20 mouse cellular contexts compared by ENCODE assay signal in the genomic region with DNA sequence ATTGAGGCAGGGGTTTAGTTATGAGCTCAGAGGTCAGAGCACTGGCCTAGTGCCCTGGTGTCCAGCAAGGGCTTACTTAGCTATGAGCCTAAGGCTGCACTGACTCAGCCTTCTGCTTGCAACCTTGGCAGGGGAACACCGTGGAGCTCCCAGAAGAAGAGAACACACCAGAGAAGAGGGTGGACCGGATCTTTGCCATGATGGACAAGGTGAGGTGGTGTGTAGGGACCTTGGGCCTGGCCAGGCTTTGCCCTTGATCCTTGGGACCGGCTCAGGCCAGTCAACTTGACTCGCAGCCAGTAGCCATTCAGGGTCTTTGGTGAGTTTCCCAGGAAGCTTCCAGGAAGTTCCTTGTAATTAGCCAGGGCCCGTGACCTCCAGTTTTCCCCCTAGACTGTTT. TPM values are rescaled to one million over a fixed set of nuclear protein-coding genes. Genes with fewer than 3 reads are reported as not detected.
A peak's percentile ranks its signal among the peaks of the same experiment; 100 is the strongest.
DNase-seq lines count a peak whose midpoint lies in the region; TF ChIP-seq lines count a peak whose summit lies in the region.
"Had no signal": no experiment of that assay in that cellular context is flagged by ENCODE, and none has a peak within 500 bp of the region (broad histone marks: within the 10 kb centered on the region; RNA-seq: fewer than 3 reads in every experiment).

No protein-coding gene starts in this region.

- no peak; the same call in 1 of the 2 replicates for TF ChIP-seq CTCF in layer of hippocampus, adult 2 months (conservative IDR thresholded peaks at IDR 0.05)

- no peak overlapping the region for H3K4me3 ChIP-seq in layer of hippocampus, adult 2 months
- H3K4me3 ChIP-seq: embryonic facial prominence, embryonic 13.5 days; embryonic facial prominence, embryonic 15.5 days; erythroblast, embryonic 14.5 days; forebrain, embryonic 13.5 days; forebrain, embryonic 15.5 days had no signal

- peak; percentile 65 to 72 for DNase-seq in adrenal gland, adult (ENCODE audit: inconsistent age in 2 of 2, low spot score in 1 of 2)
- DNase-seq in adrenal gland, postnatal 14 days: no peak
- DNase-seq in adrenal gland, adult 8-10 months: peak; percentile 24
- DNase-seq in adrenal gland, postnatal 4 days (ENCODE audit: low spot score in 2 of 2): no peak
- no peak for DNase-seq in layer of hippocampus, adult 2 months (ENCODE audit: low spot score in 2 of 2)
- no peak for DNase-seq in layer of hippocampus, adult 8-10 months (ENCODE audit: low spot score in 2 of 2)
- DNase-seq: B cell, adult 2 months; cerebellum, adult 11-12 months; cerebellum, adult 8-10 months; cerebellum, adult 9-11 months; cerebellum, postnatal 14 days; cerebellum, postnatal 36 days; embryo, embryonic 11 days; forebrain, postnatal 0 days had no signal

- H3K27ac ChIP-seq in layer of hippocampus, adult 2 months: peak overlapping the region; percentile 32; the same call in 1 of the 2 replicates
- H3K27ac ChIP-seq: embryonic facial prominence, embryonic 13.5 days; embryonic facial prominence, embryonic 15.5 days; forebrain, embryonic 13.5 days; forebrain, embryonic 15.5 days had no signal

RNA-seq across cellular contexts. Expression of gene Hmcn2, which starts 29.7 kb away (rescaled TPM):
- total RNA-seq in adrenal gland, postnatal 14 days (2021): 4.3 and 5.8 TPM in 2 replicates
- total RNA-seq in adrenal gland, adult 8-10 months (2022): 1 to 10 TPM in 3 of 4 experiments, under 1 TPM in 1; 0.84 to 2.5 (median 1.4) TPM
- total RNA-seq in adrenal gland, postnatal 4 days (2021): 1 to 10 TPM; 2.7 TPM
- under 1 TPM; 0.32 to 0.51 TPM for total RNA-seq in layer of hippocampus, adult 2 months (2021)
- under 1 TPM; 0.17 to 0.34 (median 0.23) TPM for total RNA-seq in layer of hippocampus, adult 8-10 months (2022)
- total RNA-seq: common myeloid progenitor, adult 5-6 weeks had no signal

RNA-seq across cellular contexts. Expression of gene Ncs1, which starts 38.9 kb away (rescaled TPM):
- total RNA-seq in adrenal gland, postnatal 14 days (2021): 3.4 and 4.2 TPM in 2 replicates
- 10 to 100 TPM in 2 of 4 experiments, 1 to 10 TPM in 2; 4.4 to 11.0 (median 7.7) TPM for total RNA-seq in adrenal gland, adult 8-10 months (2022)
- 10 to 100 TPM in 1 of 2 experiments, 1 to 10 TPM in 1; 8.0 to 15.4 TPM for total RNA-seq in adrenal gland, postnatal 4 days (2021)
- 100 to 1,000 TPM; 285 to 294 TPM for total RNA-seq in layer of hippocampus, adult 2 months (2021)
- 100 to 1,000 TPM; 243 to 310 (median 283) TPM for total RNA-seq in layer of hippocampus, adult 8-10 months (2022)

Comparison
In these comparisons a context has a peak if more than half of its experiments do, and no peak if none do; other contexts are left out.
1. DNase-seq: peak in adrenal gland, adult (2 of 2) and adrenal gland, adult 8-10 months (single experiment); none in adrenal gland, postnatal 14 days (single experiment), adrenal gland, postnatal 4 days (0 of 2), layer of hippocampus, adult 2 months (0 of 2) and layer of hippocampus, adult 8-10 months (0 of 2).
2. RNA of gene Ncs1, which starts 38.9 kb away (total RNA-seq): 243 to 310 TPM in layer of hippocampus, adult 8-10 months and 285 to 294 TPM in layer of hippocampus, adult 2 months; 8.0 to 15.4 TPM in adrenal gland, postnatal 4 days, 4.4 to 11.0 TPM in adrenal gland, adult 8-10 months and 3.4 to 4.2 TPM in adrenal gland, postnatal 14 days; every median in the first group is over 10 times any median in the second.